Mouse (Mus musculus) ES-Bruce4 (cell line): Measurements from ENCODE around the gene Panx1. TPM values are rescaled to one million over a fixed set of nuclear protein-coding genes. Genes with fewer than 3 reads are reported as not detected.

ENCODE experiments used
- H3K27ac ChIP-seq: 2 replicates; pipeline ENCODE4 v1.5.1; 2012; ENCODE audit warnings: low read length, inconsistent platforms; ENCODE audit not compliant: insufficient read depth
- H3K27me3 ChIP-seq: 2 replicates; pipeline ENCODE4 v1.6.1; 2012; ENCODE audit warnings: mild to moderate bottlenecking, low read length, inconsistent platforms; ENCODE audit not compliant: control insufficient read depth, poor library complexity, insufficient read depth, severe bottlenecking
- H3K36me3 ChIP-seq: 2 replicates; pipeline ENCODE4 v1.6.1; 2012; ENCODE audit warnings: inconsistent platforms, mild to moderate bottlenecking, low read length, moderate library complexity; ENCODE audit not compliant: control insufficient read depth, poor library complexity, insufficient read depth, severe bottlenecking
- H3K4me1 ChIP-seq: one replicate; pipeline ENCODE4 v1.8.1; 2011; ENCODE audit warnings: low read length; ENCODE audit not compliant: control insufficient read depth, insufficient read depth
- H3K4me3 ChIP-seq: 2 replicates; pipeline ENCODE4 v1.5.1; 2011; ENCODE audit warnings: low read depth, mild to moderate bottlenecking, low read length
- H3K9ac ChIP-seq: 2 replicates; pipeline ENCODE4 v1.6.1; 2012; ENCODE audit warnings: low read depth, mild to moderate bottlenecking, inconsistent platforms; ENCODE audit not compliant: poor library complexity, severe bottlenecking
- H3K9me3 ChIP-seq: replicated peaks from 2 replicates; pipeline ENCODE4 v1.6.1; 2012; ENCODE audit warnings: mild to moderate bottlenecking, low read length, inconsistent platforms; ENCODE audit not compliant: control insufficient read depth, poor library complexity, insufficient read depth, severe bottlenecking
- CTCF ChIP-seq: IDR thresholded peaks from one replicate; pipeline ENCODE4 v1.8.1; 2011; ENCODE audit warnings: low read depth, low read length
- EP300 ChIP-seq: IDR thresholded peaks from 2 replicates; pipeline ENCODE4 v1.6.1; 2011; ENCODE audit warnings: low read depth, low read length; ENCODE audit not compliant: insufficient read depth
- POLR2A ChIP-seq: IDR thresholded peaks from one replicate; pipeline ENCODE4 v1.8.1; 2011; ENCODE audit warnings: low read length; ENCODE audit not compliant: insufficient read depth
- polyA plus RNA-seq: library from polyadenylated mRNA; stranded (reverse); fragments of >200 nt; gene quantifications from 2 replicates; pipeline ENCODE4 v1.2.4, GENCODE M21; 2011; ENCODE audit warnings: low read depth; ENCODE audit not compliant: missing spikeins, insufficient read depth, insufficient read length

Gene Panx1
- polyA plus RNA-seq, 1 experiment, result 13.5 TPM

DNA sequence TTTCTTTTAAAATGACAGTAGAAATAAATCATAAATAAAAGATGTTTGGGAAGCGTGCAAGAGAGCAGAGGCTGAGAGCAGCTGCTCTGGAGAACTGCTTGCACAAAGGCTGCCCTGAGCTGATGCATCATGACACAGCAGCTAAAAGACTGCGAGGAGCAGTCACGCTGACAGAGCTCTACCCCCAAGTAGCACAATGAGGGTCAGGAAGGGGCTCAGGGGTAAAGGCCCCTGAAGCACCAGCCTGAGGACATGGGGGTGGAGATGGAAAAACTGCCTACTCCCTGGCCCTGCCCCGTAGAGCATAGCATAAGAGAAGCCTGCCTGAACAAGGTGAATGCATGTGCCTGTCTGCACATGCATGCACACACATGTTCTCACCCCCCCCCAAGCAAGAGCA, 8.5 kb downstream of the Panx1 start:
- no peak overlapping the region for H3K4me3 ChIP-seq
- TF ChIP-seq EP300 (peak; percentile 71), POLR2A (no peak)
- H3K9me3 ChIP-seq, result no peaks in the 10 kb centered on the region
- no peak overlapping the region for H3K27ac ChIP-seq
- H3K27me3 ChIP-seq, result no peaks in the 10 kb centered on the region
- no peaks in the 10 kb centered on the region for H3K36me3 ChIP-seq
- no peaks in the 10 kb centered on the region for H3K4me1 ChIP-seq
- H3K9ac ChIP-seq, result no peak overlapping the region

- Histone ChIP-seq H3K4me3 (no peak overlapping the region), H3K27ac (no peak overlapping the region), H3K9ac (no peak overlapping the region), H3K9me3 (no peaks in the 10 kb centered on the region), H3K27me3 (no peaks in the 10 kb centered on the region), H3K4me1 (no peaks in the 10 kb centered on the region), H3K36me3 (no peaks in the 10 kb centered on the region)
- TF ChIP-seq EP300 (no peak), POLR2A (no peak), CTCF (no peak)
These were observed 8.9 kb downstream of the Panx1 start for GRCm38 (mm10) chr9:15036405-15036804.

GRCm38 (mm10) chr9:15035979-15036378, 9.3 kb downstream of the Panx1 start:
- Histone ChIP-seq H3K9me3 (no peaks in the 10 kb centered on the region), H3K4me1 (no peaks in the 10 kb centered on the region), H3K4me3 (no peak overlapping the region), H3K36me3 (no peaks in the 10 kb centered on the region), H3K27ac (no peak overlapping the region), H3K9ac (no peak overlapping the region), H3K27me3 (no peaks in the 10 kb centered on the region)
- TF ChIP-seq CTCF, result no peak
- TF ChIP-seq POLR2A, result no peak
- TF ChIP-seq EP300, result no peak

GRCm38 (mm10) chr9:15034546-15035273, 10.6 kb downstream of the Panx1 start:
- Histone ChIP-seq H3K27me3 (no peaks in the 10 kb centered on the region), H3K4me1 (no peaks in the 10 kb centered on the region), H3K36me3 (no peaks in the 10 kb centered on the region), H3K9me3 (no peaks in the 10 kb centered on the region), H3K4me3 (no peak overlapping the region), H3K27ac (no peak overlapping the region), H3K9ac (no peak overlapping the region)
- TF ChIP-seq EP300 (no peak), POLR2A (no peak), CTCF (no peak)

DNA sequence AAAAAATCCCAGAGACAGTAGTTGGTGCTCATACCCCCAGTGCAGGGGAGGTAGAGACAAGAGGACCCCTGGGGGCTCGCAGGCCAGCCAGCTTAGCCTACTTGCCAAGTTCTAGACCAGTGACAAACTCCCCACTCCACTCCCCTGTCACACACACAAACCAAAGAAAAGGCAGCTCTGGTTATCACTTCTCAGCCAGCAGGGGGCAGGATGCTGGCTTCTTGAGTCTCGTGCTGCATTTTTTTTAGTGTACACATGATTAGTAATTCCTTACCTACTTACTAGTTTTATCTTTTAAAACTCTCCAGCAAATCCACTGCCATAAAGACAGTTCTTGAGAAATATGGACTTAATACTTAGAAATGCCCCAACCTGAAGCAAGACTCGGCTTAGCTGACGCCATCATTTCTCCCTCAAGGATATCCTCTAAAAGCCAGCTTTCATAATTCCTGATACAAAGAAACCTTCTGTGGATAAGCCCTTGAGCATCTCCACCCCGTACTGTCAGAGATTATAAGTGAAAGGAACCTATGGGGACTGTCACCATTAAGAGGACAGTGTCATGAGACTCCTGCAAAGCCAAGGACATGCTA, 11.6 kb downstream of the Panx1 start:
- Histone ChIP-seq H3K4me3 (no peak overlapping the region), H3K36me3 (no peaks in the 10 kb centered on the region)
- TF ChIP-seq CTCF (peak; percentile 56), POLR2A (no peak)

DNA sequence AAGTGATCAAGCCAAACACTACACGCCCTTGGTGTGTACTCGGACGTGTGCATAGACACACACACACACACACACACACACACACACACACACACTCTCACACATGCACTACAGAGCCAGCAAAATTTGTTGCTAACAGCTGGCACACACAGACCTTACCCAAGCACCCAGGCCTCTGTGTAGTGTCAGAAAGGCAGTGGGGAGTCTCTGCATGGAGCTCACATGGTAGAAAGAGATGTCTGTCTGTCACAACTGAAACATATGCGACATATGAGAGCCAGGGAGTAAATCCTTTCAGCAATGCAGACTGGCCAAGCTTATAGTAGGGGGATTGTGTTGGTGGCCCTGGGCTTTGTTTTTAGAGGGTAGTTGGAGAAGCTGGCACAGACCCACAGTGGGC, 12.5 kb downstream of the Panx1 start:
- no peak overlapping the region for H3K27ac ChIP-seq
- no peaks in the 10 kb centered on the region for H3K4me1 ChIP-seq
- H3K27me3 ChIP-seq, result no peaks in the 10 kb centered on the region
- no peak overlapping the region for H3K4me3 ChIP-seq
- TF ChIP-seq CTCF (no peak), EP300 (no peak), POLR2A (no peak)
- H3K36me3 ChIP-seq, result no peaks in the 10 kb centered on the region
- no peak overlapping the region for H3K9ac ChIP-seq
- H3K9me3 ChIP-seq, result no peaks in the 10 kb centered on the region

More for the DNA sequence above, 11.6 kb downstream of the Panx1 start:
- Histone ChIP-seq H3K9ac (no peak overlapping the region), H3K27me3 (no peaks in the 10 kb centered on the region), H3K9me3 (no peaks in the 10 kb centered on the region), H3K27ac (no peak overlapping the region), H3K4me1 (no peaks in the 10 kb centered on the region)
